Mouse (Mus musculus): ENCODE results near the gene Ciart. TPM values are rescaled to one million over a fixed set of nuclear protein-coding genes. Genes with fewer than 3 reads are reported as not detected.
A peak's percentile ranks its signal among the peaks of the same experiment; 100 is the strongest.

Gene Ciart
- total and polyA plus RNA-seq, 2 experiments from 2014 or later: 1.8 to 2.3 TPM

- peak overlapping the region; percentile 70; the same call in 1 of the 2 replicates for H3K9ac ChIP-seq (replicated peaks; ENCODE audit: low read depth, low read length)
- H3K9me3 ChIP-seq (replicated peaks; ENCODE audit: control insufficient read depth, low read length): no peaks in the 10 kb centered on the region
- H3K4me1 ChIP-seq (ENCODE audit: control insufficient read depth, insufficient read depth): peaks cover 26% of the 10 kb centered on the region
- under 1% methylated on average over 18 of the region's 18 CpGs for WGBS
- no peaks in the 10 kb centered on the region for H3K36me3 ChIP-seq (replicated peaks; ENCODE audit: control insufficient read depth, insufficient read depth, low read length)
- H3K27ac ChIP-seq (ENCODE audit: low read depth): peak overlapping the region; percentile 86
- peak overlapping the region; percentile 77 for H3K4me2 ChIP-seq (ENCODE audit: low read depth, low read length)
- TF ChIP-seq EP300 (IDR thresholded peaks at IDR 0.05; ENCODE audit: low read depth) (no peak), CTCF (IDR thresholded peaks at IDR 0.05; ENCODE audit: low read depth) (no peak)
- no peaks in the 10 kb centered on the region for H3K27me3 ChIP-seq (ENCODE audit: control insufficient read depth, insufficient read depth, low read length)
- peak overlapping the region; percentile 46 for H3K4me3 ChIP-seq (ENCODE audit: low read depth, low read length)
- DNase-seq (ENCODE audit: low spot score) (peak; percentile 35), ATAC-seq (ENCODE audit: insufficient read depth, low read depth) (peak; percentile 35)
Observed at GRCm38 (mm10) chr3:95905146-95905939, 23.3 kb upstream of the Ciart start.

- H3K9ac ChIP-seq (replicated peaks; ENCODE audit: low read depth, low read length): peak within 1 kb of the TSS; percentile 70
- no peaks in the 10 kb centered on the region for H3K36me3 ChIP-seq (replicated peaks; ENCODE audit: control insufficient read depth, insufficient read depth, low read length)
- WGBS: 0% methylated on average over 15 of the region's 15 CpGs
- ATAC-seq (ENCODE audit: insufficient read depth, low read depth) (peak; percentile 61), DNase-seq (ENCODE audit: low spot score) (peak; percentile 69)
- TF ChIP-seq EP300 (IDR thresholded peaks at IDR 0.05; ENCODE audit: low read depth) (0 out of 2 replicates have a peak, but pooled peaks have one; percentile 31), CTCF (IDR thresholded peaks at IDR 0.05; ENCODE audit: low read depth) (no peak)
- H3K4me2 ChIP-seq (ENCODE audit: low read depth, low read length): peak within 1 kb of the TSS; percentile 77
- H3K4me3 ChIP-seq (ENCODE audit: low read depth, low read length): peak within 1 kb of the TSS; percentile 46
- H3K27ac ChIP-seq (ENCODE audit: low read depth): peak within 1 kb of the TSS; percentile 86
- no peaks in the 10 kb centered on the region for H3K9me3 ChIP-seq (replicated peaks; ENCODE audit: control insufficient read depth, low read length)
- H3K27me3 ChIP-seq (ENCODE audit: control insufficient read depth, insufficient read depth, low read length): no peaks in the 10 kb centered on the region
- H3K4me1 ChIP-seq (ENCODE audit: control insufficient read depth, insufficient read depth): peaks cover 26% of the 10 kb centered on the region
Observed at GRCm38 (mm10) chr3:95904568-95904967, 22.5 kb upstream of the Ciart start, which contains the start of gene Car14. TSS of gene Car14 (minus strand) at chr3:95904691.

GRCm38 (mm10) chr3:95903753-95904502 lies 21.9 kb upstream of the Ciart start:
- Histone ChIP-seq H3K36me3 (replicated peaks; ENCODE audit: control insufficient read depth, insufficient read depth, low read length) (0 out of 2 replicates have a peak, but pooled peaks cover 2% of the 10 kb centered on the region), H3K27ac (ENCODE audit: low read depth) (peak overlapping the region; percentile 86), H3K4me1 (ENCODE audit: control insufficient read depth, insufficient read depth) (peaks cover 26% of the 10 kb centered on the region), H3K4me2 (ENCODE audit: low read depth, low read length) (peak overlapping the region; percentile 77), H3K9me3 (replicated peaks; ENCODE audit: control insufficient read depth, low read length) (no peaks in the 10 kb centered on the region), H3K4me3 (ENCODE audit: low read depth, low read length) (peak overlapping the region; percentile 46), H3K9ac (replicated peaks; ENCODE audit: low read depth, low read length) (peak overlapping the region; percentile 70), H3K27me3 (ENCODE audit: control insufficient read depth, insufficient read depth, low read length) (no peaks in the 10 kb centered on the region)
- TF ChIP-seq EP300 (IDR thresholded peaks at IDR 0.05; ENCODE audit: low read depth): no peak
- no peak for TF ChIP-seq CTCF (IDR thresholded peaks at IDR 0.05; ENCODE audit: low read depth)
- DNase-seq (ENCODE audit: low spot score) (peak; percentile 30), ATAC-seq (ENCODE audit: insufficient read depth, low read depth) (peak; percentile 27)
- WGBS: 3% methylated on average over 15 of the region's 15 CpGs

- Histone ChIP-seq H3K27me3 (ENCODE audit: control insufficient read depth, insufficient read depth, low read length) (no peaks in the 10 kb centered on the region), H3K4me1 (ENCODE audit: control insufficient read depth, insufficient read depth) (peaks cover 26% of the 10 kb centered on the region), H3K27ac (ENCODE audit: low read depth) (peak overlapping the region; percentile 86), H3K9ac (replicated peaks; ENCODE audit: low read depth, low read length) (0 out of 2 replicates have a peak overlapping the region, but pooled peaks have one; percentile 1), H3K4me3 (ENCODE audit: low read depth, low read length) (peak overlapping the region; percentile 46), H3K36me3 (replicated peaks; ENCODE audit: control insufficient read depth, insufficient read depth, low read length) (peaks cover 14% of the 10 kb centered on the region; the same call in 1 of the 2 replicates), H3K9me3 (replicated peaks; ENCODE audit: control insufficient read depth, low read length) (no peaks in the 10 kb centered on the region), H3K4me2 (ENCODE audit: low read depth, low read length) (peak overlapping the region; percentile 77)
- TF ChIP-seq CTCF (IDR thresholded peaks at IDR 0.05; ENCODE audit: low read depth) (no peak), EP300 (IDR thresholded peaks at IDR 0.05; ENCODE audit: low read depth) (no peak)
- peak; percentile 15 for DNase-seq (ENCODE audit: low spot score)
- WGBS: 23% methylated on average over 6 of the region's 6 CpGs
- no peak; the same call in 1 of the 2 replicates for ATAC-seq (ENCODE audit: insufficient read depth, low read depth)
Observed at GRCm38 (mm10) chr3:95902643-95903042, 20.6 kb upstream of the Ciart start.

DNA sequence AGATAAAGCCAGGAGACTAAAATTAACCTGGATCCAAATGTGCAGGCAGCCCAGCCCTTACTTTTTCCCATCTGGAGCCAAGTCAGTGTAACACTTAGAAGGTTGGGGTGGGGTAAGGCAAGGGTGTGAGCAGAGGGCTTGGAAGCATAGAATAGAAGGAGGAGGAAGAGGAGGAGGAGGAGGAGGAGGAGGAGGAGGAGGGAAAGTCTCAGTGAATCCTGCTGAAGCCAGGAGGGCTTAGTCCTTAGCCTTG lies 20.2 kb upstream of the Ciart start:
- TF ChIP-seq EP300 (IDR thresholded peaks at IDR 0.05; ENCODE audit: low read depth) (no peak), CTCF (IDR thresholded peaks at IDR 0.05; ENCODE audit: low read depth) (no peak)
- H3K9me3 ChIP-seq (replicated peaks; ENCODE audit: control insufficient read depth, low read length): no peaks in the 10 kb centered on the region
- H3K4me1 ChIP-seq (ENCODE audit: control insufficient read depth, insufficient read depth): peaks cover 26% of the 10 kb centered on the region
- peak overlapping the region; percentile 77 for H3K4me2 ChIP-seq (ENCODE audit: low read depth, low read length)
- ATAC-seq (ENCODE audit: insufficient read depth, low read depth) (peak; percentile 13; the same call in 1 of the 2 replicates), DNase-seq (ENCODE audit: low spot score) (peak; percentile 76)
- H3K9ac ChIP-seq (replicated peaks; ENCODE audit: low read depth, low read length): 0 out of 2 replicates have a peak overlapping the region, but pooled peaks have one; percentile 1
- no peaks in the 10 kb centered on the region for H3K27me3 ChIP-seq (ENCODE audit: control insufficient read depth, insufficient read depth, low read length)
- peak overlapping the region; percentile 46 for H3K4me3 ChIP-seq (ENCODE audit: low read depth, low read length)
- H3K27ac ChIP-seq (ENCODE audit: low read depth): peak overlapping the region; percentile 86
- peaks cover 17% of the 10 kb centered on the region; the same call in 1 of the 2 replicates for H3K36me3 ChIP-seq (replicated peaks; ENCODE audit: control insufficient read depth, insufficient read depth, low read length)

All from heart, postnatal 0 days (tissue).